Mouse (Mus musculus) stomach, embryonic 16.5 days (tissue): ENCODE measurements around the gene Pfpl. TPM values are rescaled to one million over a fixed set of nuclear protein-coding genes. Genes with fewer than 3 reads are reported as not detected.
A peak's percentile ranks its signal among the peaks of the same experiment; 100 is the strongest.

ENCODE experiments used
- ATAC-seq: fragments of 200-750 bp; cut with Nextera tagmentation; 2 replicates; pipeline ENCODE4 v1.8.0; 2017; ENCODE audit warnings: moderate number of reproducible peaks, moderate TSS enrichment; ENCODE audit not compliant: insufficient read depth, low FRiP score
- H3K27ac ChIP-seq: fragments of 300-500 bp; sonication (generic); 2 replicates; pipeline ENCODE4 v1.5.1; 2014; ENCODE audit warnings: low read length
- H3K27me3 ChIP-seq: fragments of 300-500 bp; sonication (generic); 2 replicates; pipeline ENCODE4 v1.6.1; 2014; ENCODE audit warnings: low read length, control low read depth, mixed read lengths; ENCODE audit not compliant: control insufficient read depth, insufficient read depth
- H3K36me3 ChIP-seq: fragments of 300-500 bp; sonication (generic); 2 replicates; pipeline ENCODE4 v1.6.1; 2014; ENCODE audit warnings: low read length; ENCODE audit not compliant: control insufficient read depth, insufficient read depth
- H3K4me1 ChIP-seq: fragments of 300-500 bp; sonication (generic); 2 replicates; pipeline ENCODE4 v1.6.1; 2014; ENCODE audit warnings: low read length, control low read depth, mixed read lengths; ENCODE audit not compliant: control insufficient read depth, insufficient read depth
- H3K4me2 ChIP-seq: fragments of 300-500 bp; sonication (generic); 2 replicates; pipeline ENCODE4 v1.6.1; 2014; ENCODE audit warnings: low read depth, low read length, mixed read lengths
- H3K4me3 ChIP-seq: fragments of 300-500 bp; sonication (generic); replicated peaks from 2 replicates; pipeline ENCODE4 v1.5.1; 2014; ENCODE audit warnings: mild to moderate bottlenecking, low read length
- H3K9ac ChIP-seq: fragments of 300-500 bp; sonication (generic); 2 replicates; pipeline ENCODE4 v1.6.1; 2014; ENCODE audit warnings: low read length
- H3K9me3 ChIP-seq: fragments of 300-500 bp; sonication (generic); replicated peaks from 2 replicates; pipeline ENCODE4 v1.6.1; 2016; ENCODE audit warnings: low read length, control low read depth; ENCODE audit not compliant: control insufficient read depth
- WGBS: fragments of 180-500 bp; shearing (Covaris S2); extraction: QIAGEN DNeasy Blood & Tissue Kit; methylation state at CpG from one replicate; pipeline ENCODE4 v1.1.7; 2014; 5-methylcytosine and 5-hydroxymethylcytosine counted together
- polyA plus RNA-seq: library from polyadenylated mRNA; unstranded; fragments of >200 nt; fragmentation: Nextera tagmentation; extraction: Ambion mirVana; gene quantifications from 2 replicates; pipeline ENCODE4 v1.2.1, GENCODE M21; 2015

Gene Pfpl
- polyA plus RNA-seq, 1 experiment from 2014 or later, result not detected

DNA sequence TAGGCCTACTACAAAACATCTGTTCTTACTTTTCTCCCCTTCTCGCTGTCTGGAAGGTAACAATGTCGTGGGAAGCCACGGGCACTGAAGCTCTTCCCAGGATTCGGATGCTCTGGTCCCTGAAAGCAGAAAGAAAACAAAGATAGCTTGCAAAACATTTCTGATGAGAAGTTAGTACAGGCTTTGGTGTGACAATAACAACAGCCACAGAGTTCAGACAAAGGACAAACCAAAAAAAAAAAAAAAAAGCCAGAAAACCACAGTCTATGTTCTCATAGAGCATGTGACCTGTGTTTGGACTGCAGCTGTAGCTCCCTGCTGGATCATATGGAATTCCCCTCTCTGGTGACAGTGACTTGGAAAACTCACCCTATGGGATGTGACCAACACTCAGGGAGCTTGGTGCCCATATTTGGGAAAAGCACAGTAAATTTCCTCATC is 45.5 kb downstream of the Pfpl start:
- Histone ChIP-seq H3K4me3 (no peak overlapping the region), H3K36me3 (0 out of 2 replicates have a peak, but pooled peaks cover 3% of the 10 kb centered on the region), H3K4me1 (peaks cover 41% of the 10 kb centered on the region), H3K9me3 (no peaks in the 10 kb centered on the region), H3K4me2 (no peak overlapping the region), H3K27ac (peak overlapping the region; percentile 79), H3K9ac (no peak overlapping the region), H3K27me3 (no peaks in the 10 kb centered on the region)
- ATAC-seq, result no peak
- WGBS, result 67% methylated on average over 4 of the region's 4 CpGs

DNA sequence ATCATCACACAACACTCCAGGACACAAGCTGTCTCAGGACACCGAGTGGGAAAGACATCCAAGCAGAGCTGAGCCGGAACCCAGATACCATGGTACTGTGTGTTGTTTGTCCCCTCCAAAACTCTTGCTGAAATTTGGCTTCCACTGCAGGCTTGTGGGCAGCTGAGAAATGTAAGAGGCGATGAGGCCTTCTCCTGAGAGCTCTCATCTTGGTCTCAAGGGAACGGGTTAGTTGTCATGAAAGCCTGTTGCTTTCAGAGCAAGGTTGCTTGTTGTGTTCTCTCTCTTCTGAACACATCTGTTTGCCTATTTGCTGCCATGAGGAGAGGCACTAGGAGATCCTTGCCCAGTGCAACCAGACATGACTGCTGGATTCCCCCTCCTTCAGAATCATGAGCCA is 46.2 kb downstream of the Pfpl start:
- Histone ChIP-seq H3K4me2 (no peak overlapping the region), H3K36me3 (0 out of 2 replicates have a peak, but pooled peaks cover 3% of the 10 kb centered on the region), H3K4me1 (peaks cover 41% of the 10 kb centered on the region), H3K9ac (no peak overlapping the region), H3K27ac (peak overlapping the region; percentile 79), H3K27me3 (no peaks in the 10 kb centered on the region), H3K4me3 (no peak overlapping the region), H3K9me3 (no peaks in the 10 kb centered on the region)
- 93% methylated on average over 4 of the region's 4 CpGs for WGBS
- no peak for ATAC-seq

DNA sequence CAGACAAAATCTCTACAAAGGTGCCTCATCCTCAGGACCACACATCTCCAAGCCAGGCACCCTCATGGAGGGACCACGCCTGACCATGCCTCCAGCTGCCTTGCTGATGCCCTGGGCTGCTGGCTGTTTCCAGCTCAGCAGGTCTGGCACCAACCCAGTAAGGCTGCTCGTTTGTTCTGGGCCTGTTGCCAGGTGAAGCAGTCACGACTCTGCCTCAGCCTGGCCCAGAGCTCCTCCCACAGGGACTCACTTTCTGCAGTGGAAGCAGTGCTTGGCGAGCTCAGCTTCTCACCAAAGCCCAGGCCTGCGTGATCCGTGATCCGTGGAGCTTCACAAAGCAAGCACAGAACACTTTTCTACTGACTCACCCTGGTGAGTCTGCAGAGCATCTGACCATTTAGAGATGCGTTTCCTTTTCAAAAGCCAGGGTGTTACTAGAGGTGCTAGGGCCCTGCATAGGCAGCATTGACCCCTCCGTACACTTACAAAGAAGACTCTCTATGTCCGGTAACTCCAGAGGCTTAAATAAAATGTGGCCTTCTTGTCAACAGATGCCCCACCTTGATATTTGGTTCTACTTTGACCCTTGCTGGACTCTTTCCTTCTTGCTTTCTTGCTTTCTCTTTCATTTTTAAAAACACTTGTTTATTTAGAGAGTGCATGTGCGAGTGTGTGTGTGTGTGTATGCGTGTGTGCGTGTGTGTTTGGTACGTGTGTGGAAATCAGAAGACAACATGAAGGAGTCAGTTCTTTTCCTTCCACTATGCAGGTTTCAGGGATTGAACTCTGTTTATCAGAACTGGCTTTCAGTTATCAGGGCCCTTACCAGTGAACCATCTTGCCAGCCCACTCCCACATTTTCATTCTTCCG is 47.9 kb downstream of the Pfpl start:
- Histone ChIP-seq H3K9ac (0 out of 2 replicates have a peak overlapping the region, but pooled peaks have one; percentile 21), H3K27me3 (no peaks in the 10 kb centered on the region), H3K4me1 (peaks cover 41% of the 10 kb centered on the region), H3K4me3 (no peak overlapping the region), H3K27ac (peak overlapping the region; percentile 94), H3K36me3 (0 out of 2 replicates have a peak, but pooled peaks cover 3% of the 10 kb centered on the region), H3K4me2 (peak overlapping the region; percentile 34; the same call in 1 of the 2 replicates), H3K9me3 (no peaks in the 10 kb centered on the region)
- ATAC-seq, result peak; percentile 96
- 42% methylated on average over 15 of the region's 15 CpGs for WGBS

DNA sequence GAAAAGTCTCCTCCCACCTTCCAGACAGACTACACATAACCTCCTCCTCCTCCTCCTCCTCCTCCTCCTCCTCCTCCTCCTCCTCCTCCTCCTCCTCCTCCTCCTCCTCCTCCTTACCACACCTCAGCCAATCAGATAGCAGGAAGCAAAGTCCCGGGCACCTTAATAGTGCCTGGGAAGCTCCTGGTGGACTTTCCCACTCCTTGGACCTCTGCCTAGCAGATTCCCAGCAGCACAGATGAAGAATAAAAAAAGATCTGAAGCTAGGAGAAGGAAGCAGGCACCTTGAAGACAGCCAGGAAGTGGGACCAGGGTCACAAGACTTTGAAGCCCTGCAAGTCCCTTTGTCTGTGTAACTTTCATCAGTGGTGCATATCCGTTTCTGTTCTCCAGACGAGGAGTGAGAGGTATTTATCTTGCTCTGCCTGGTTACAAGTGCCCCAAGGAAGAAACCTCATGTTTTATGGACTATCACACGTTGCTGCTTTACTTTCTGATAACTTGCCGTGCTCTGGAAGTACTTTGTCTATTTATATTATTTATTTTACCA is 49.1 kb downstream of the Pfpl start:
- Histone ChIP-seq H3K36me3 (0 out of 2 replicates have a peak, but pooled peaks cover 11% of the 10 kb centered on the region), H3K27me3 (no peaks in the 10 kb centered on the region), H3K9me3 (no peaks in the 10 kb centered on the region), H3K9ac (no peak overlapping the region), H3K4me2 (no peak overlapping the region), H3K27ac (peak overlapping the region; percentile 94), H3K4me3 (no peak overlapping the region), H3K4me1 (peaks cover 37% of the 10 kb centered on the region)
- no peak for ATAC-seq
- 42% methylated on average over 5 of the region's 5 CpGs for WGBS

DNA sequence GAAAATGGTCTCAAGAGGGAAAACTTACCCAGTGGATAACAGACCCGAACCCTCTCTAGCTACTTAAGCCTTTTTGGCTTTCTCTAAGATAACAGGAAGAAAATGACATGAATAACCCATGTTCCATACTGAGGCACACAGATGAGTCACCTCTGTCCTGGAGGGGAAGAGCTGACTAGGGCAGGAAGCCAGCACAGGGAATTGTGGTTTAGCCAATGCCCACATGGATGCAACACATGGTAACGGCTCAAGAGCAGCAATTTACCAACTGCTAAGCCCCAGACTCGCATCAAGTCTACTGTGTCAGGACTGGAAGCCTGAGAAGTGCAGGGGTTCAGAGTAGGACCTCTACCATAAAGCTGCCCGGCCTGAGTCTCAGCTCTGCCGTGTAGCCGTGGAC is 50.7 kb downstream of the Pfpl start:
- Histone ChIP-seq H3K27me3 (no peaks in the 10 kb centered on the region), H3K4me3 (no peak overlapping the region), H3K9ac (no peak overlapping the region), H3K27ac (no peak overlapping the region), H3K9me3 (no peaks in the 10 kb centered on the region), H3K36me3 (0 out of 2 replicates have a peak, but pooled peaks cover 11% of the 10 kb centered on the region), H3K4me2 (no peak overlapping the region), H3K4me1 (peaks cover 28% of the 10 kb centered on the region)
- no peak for ATAC-seq
- 82% methylated on average over 6 of the region's 6 CpGs for WGBS

Other genes with a start within 250 kb of the Pfpl start
- gene Olfr1431, start 227.3 kb upstream of the Pfpl start, polyA plus RNA-seq, result not detected in 2 replicates
- not detected in 2 replicates for gene Olfr1432, start 195.3 kb upstream of the Pfpl start, polyA plus RNA-seq
- gene Olfr262, start 186.2 kb upstream of the Pfpl start, polyA plus RNA-seq, result not detected in 2 replicates
- not detected in 2 replicates for gene Olfr235, start 166.9 kb upstream of the Pfpl start, polyA plus RNA-seq
- gene Olfr1434, start 148.1 kb upstream of the Pfpl start, polyA plus RNA-seq, result not detected in 2 replicates
- gene Olfr1436, start 128.8 kb upstream of the Pfpl start, polyA plus RNA-seq, result not detected in 2 replicates
- not detected in 2 replicates for gene Olfr1437, start 102.8 kb upstream of the Pfpl start, polyA plus RNA-seq
- not detected in 2 replicates for gene Olfr1438-ps1, start 92.0 kb upstream of the Pfpl start, polyA plus RNA-seq
- gene Olfr1440, start 40.6 kb upstream of the Pfpl start, polyA plus RNA-seq, result not detected in 2 replicates
- gene Olfr1441, start 10.5 kb upstream of the Pfpl start, polyA plus RNA-seq, result not detected in 2 replicates
- gene Mpeg1, start 32.9 kb downstream of the Pfpl start, polyA plus RNA-seq, result 1.3 and 1.8 TPM in 2 replicates
- 14.7 and 15.7 TPM in 2 replicates for gene Dtx4, start 73.5 kb downstream of the Pfpl start, polyA plus RNA-seq
- 21.1 and 23.5 TPM in 2 replicates for gene Fam111a, start 117.8 kb downstream of the Pfpl start, polyA plus RNA-seq
- gene Gm4952, start 172.1 kb downstream of the Pfpl start, polyA plus RNA-seq, result 0.70 and 1.0 TPM in 2 replicates
- gene Glyat, start 205.4 kb downstream of the Pfpl start, polyA plus RNA-seq, result 0.05 TPM in 1 of 2 replicates, not detected in the other
- not detected in 2 replicates for gene Olfr1442, start 242.5 kb downstream of the Pfpl start, polyA plus RNA-seq